ENCODE assay signal across 13 mouse cellular contexts in the genomic region with DNA sequence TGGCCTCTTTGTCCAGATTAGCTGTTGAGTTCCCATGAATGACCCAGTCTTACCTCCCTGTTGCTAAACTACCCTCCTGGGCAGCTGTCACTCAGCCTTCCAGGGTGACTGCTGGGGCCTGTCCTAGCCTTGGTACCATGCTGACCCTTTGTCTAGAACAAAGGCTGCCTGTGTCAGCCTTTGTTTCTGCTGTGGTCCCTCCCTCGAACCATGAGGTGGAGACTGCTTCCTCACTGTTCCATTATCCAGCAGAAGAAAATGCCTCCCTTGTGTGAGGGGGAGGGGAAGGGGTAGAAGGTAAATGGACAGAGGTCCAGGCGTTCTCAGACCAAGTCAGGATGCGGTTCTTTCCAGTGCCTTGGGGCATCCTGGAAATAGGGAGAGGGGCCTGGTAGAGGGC. TPM values are rescaled to one million over a fixed set of nuclear protein-coding genes. Genes with fewer than 3 reads are reported as not detected.
A peak's percentile ranks its signal among the peaks of the same experiment; 100 is the strongest.
DNase-seq lines count a peak whose midpoint lies in the region; ATAC-seq and TF ChIP-seq lines count a peak whose summit lies in the region.
"Had no signal": no experiment of that assay in that cellular context is flagged by ENCODE, and none has a peak within 500 bp of the region (broad histone marks: within the 10 kb centered on the region; RNA-seq: fewer than 3 reads in every experiment).

No protein-coding gene starts in this region.

- H3K27ac ChIP-seq in heart, postnatal 0 days (ENCODE audit: low read depth) = peak overlapping the region; percentile 67
- H3K27ac ChIP-seq in cortical plate, adult 2 months (ENCODE audit: insufficient read depth, low read length) = peak overlapping the region; percentile 58
- H3K27ac ChIP-seq in hindbrain, embryonic 10.5 days = peak overlapping the region; percentile 84
- 0 out of 2 replicates have a peak overlapping the region, but pooled peaks have one; percentile 9 for H3K27ac ChIP-seq in neural tube, embryonic 13.5 days (replicated peaks)
- H3K27ac ChIP-seq: stomach, postnatal 0 days had no signal

- DNase-seq in heart, postnatal 0 days (ENCODE audit: low spot score) = no peak
- DNase-seq in heart, adult 8-10 months (ENCODE audit: low spot score) = no peak
- DNase-seq in hindbrain, embryonic 10.5 days (ENCODE audit: low spot score) = peak; percentile 68
- DNase-seq in gastrocnemius, postnatal 36 days = no peak
- DNase-seq in right cerebral cortex, postnatal 14 days = no peak
- no peak for DNase-seq in right cerebral cortex, postnatal 4 days
- DNase-seq: cerebellum, postnatal 25 days; kidney, postnatal 14 days; lung, postnatal 4 days had no signal

- TF ChIP-seq CTCF in heart, postnatal 0 days (IDR thresholded peaks at IDR 0.05; ENCODE audit: low read depth) = no peak
- no peak for TF ChIP-seq CTCF in cortical plate, adult 2 months (IDR thresholded peaks at IDR 0.05; ENCODE audit: extremely low read depth, insufficient read depth, low read length)

- H3K9ac ChIP-seq in heart, postnatal 0 days (replicated peaks; ENCODE audit: low read depth, low read length) = no peak overlapping the region
- H3K9ac ChIP-seq in neural tube, embryonic 13.5 days = no peak overlapping the region

- no peaks in the 10 kb centered on the region for H3K27me3 ChIP-seq in heart, postnatal 0 days (ENCODE audit: control insufficient read depth, insufficient read depth, low read length)
- H3K27me3 ChIP-seq in hindbrain, embryonic 10.5 days (ENCODE audit: insufficient read depth, poor library complexity, severe bottlenecking) = no peaks in the 10 kb centered on the region
- no peaks in the 10 kb centered on the region for H3K27me3 ChIP-seq in neural tube, embryonic 13.5 days

- TF ChIP-seq POLR2A in cortical plate, adult 2 months (IDR thresholded peaks at IDR 0.05; ENCODE audit: extremely low read depth, insufficient read depth, low read length) = no peak

- 0 out of 2 replicates have a peak, but pooled peaks cover under 1% of the 10 kb centered on the region for H3K4me1 ChIP-seq in heart, postnatal 0 days (ENCODE audit: control insufficient read depth, insufficient read depth)
- H3K4me1 ChIP-seq in cortical plate, adult 2 months (ENCODE audit: control insufficient read depth, insufficient read depth, low read length) = peaks cover 2% of the 10 kb centered on the region; the same call in 1 of the 2 replicates
- peaks cover 18% of the 10 kb centered on the region for H3K4me1 ChIP-seq in hindbrain, embryonic 10.5 days (replicated peaks)
- H3K4me1 ChIP-seq in neural tube, embryonic 13.5 days (replicated peaks) = peaks cover 14% of the 10 kb centered on the region

- H3K36me3 ChIP-seq in heart, postnatal 0 days (replicated peaks; ENCODE audit: control insufficient read depth, insufficient read depth, low read length) = peaks cover 5% of the 10 kb centered on the region; the same call in 1 of the 2 replicates
- H3K36me3 ChIP-seq in hindbrain, embryonic 10.5 days = peaks cover 14% of the 10 kb centered on the region; the same call in 1 of the 2 replicates
- H3K36me3 ChIP-seq in neural tube, embryonic 13.5 days = peaks cover 22% of the 10 kb centered on the region

- H3K9me3 ChIP-seq in heart, postnatal 0 days (replicated peaks; ENCODE audit: control insufficient read depth, low read length) = no peaks in the 10 kb centered on the region
- H3K9me3 ChIP-seq in hindbrain, embryonic 10.5 days = no peaks in the 10 kb centered on the region
- no peaks in the 10 kb centered on the region for H3K9me3 ChIP-seq in neural tube, embryonic 13.5 days

- no peak overlapping the region for H3K4me2 ChIP-seq in heart, postnatal 0 days (ENCODE audit: low read depth, low read length)
- no peak overlapping the region for H3K4me2 ChIP-seq in neural tube, embryonic 13.5 days

- no peak for ATAC-seq in heart, postnatal 0 days (ENCODE audit: insufficient read depth, low read depth)
- ATAC-seq in neural tube, embryonic 13.5 days (ENCODE audit: low read depth) = no peak; the same call in 1 of the 2 replicates
- ATAC-seq: CD4-positive, CD25-positive, alpha-beta regulatory T cell, adult 4 months had no signal

- 76% methylated on average over 3 of the region's 3 CpGs for WGBS in heart, postnatal 0 days
- 16% methylated on average over 3 of the region's 3 CpGs for WGBS in hindbrain, embryonic 10.5 days
- WGBS in neural tube, embryonic 13.5 days = 13% methylated on average over 3 of the region's 3 CpGs

- TF ChIP-seq EP300 in heart, postnatal 0 days (IDR thresholded peaks at IDR 0.05; ENCODE audit: low read depth) = no peak

- no peak overlapping the region for H3K4me3 ChIP-seq in heart, postnatal 0 days (ENCODE audit: low read depth, low read length)
- H3K4me3 ChIP-seq in cortical plate, adult 2 months (ENCODE audit: insufficient read depth, low read length) = no peak overlapping the region
- H3K4me3 ChIP-seq in hindbrain, embryonic 10.5 days = no peak overlapping the region
- H3K4me3 ChIP-seq in neural tube, embryonic 13.5 days = no peak overlapping the region

- intact Hi-C loops in gastrocnemius, postnatal 36 days (cut with DNase I) = loop anchor here (2.0 kb wide), 1 partner anchor 255 kb away; no protein-coding TSS in a partner anchor

RNA-seq across cellular contexts. Expression of a gene that starts 48.9 kb away (rescaled TPM):
- 32.3 and 36.1 TPM in 2 replicates for total RNA-seq in heart, postnatal 0 days (2014; rRNA removed; ENCODE audit: low replicate concordance)
- polyA plus RNA-seq in heart, postnatal 0 days (2015; fragmentation: Nextera tagmentation; extraction: Ambion mirVana) = 24.3 and 26.3 TPM in 2 replicates
- total RNA-seq in heart, adult 8-10 months (2022) = 10 to 100 TPM; 25.7 to 29.2 (median 27.6) TPM
- polyA plus RNA-seq in cortical plate, adult 2 months (2012; rRNA removed) = 23.9 and 24.0 TPM in 2 replicates
- polyA plus RNA-seq in hindbrain, embryonic 10.5 days (2016; fragmentation: Nextera tagmentation; extraction: Ambion mirVana) = 28.1 TPM in 2 replicates
- 24.6 and 31.7 TPM in 2 replicates for polyA plus RNA-seq in neural tube, embryonic 13.5 days (2015; fragmentation: Nextera tagmentation; extraction: Ambion mirVana)
- 10 to 100 TPM; 17.7 to 20.7 TPM for total RNA-seq in gastrocnemius, postnatal 36 days (2021)

Comparison
In these comparisons a context has a peak if more than half of its experiments do, and no peak if none do; other contexts are left out.
1. H3K27ac ChIP-seq: peak in every context shown above with its lines; median percentile 84 in hindbrain, embryonic 10.5 days; 67 in heart, postnatal 0 days; 58 in cortical plate, adult 2 months; 9 in neural tube, embryonic 13.5 days.